Mouse (Mus musculus) ES-E14 (cell line): Measurements from ENCODE around the gene Fyn. TPM values are rescaled to one million over a fixed set of nuclear protein-coding genes. Genes with fewer than 3 reads are reported as not detected.
A peak's percentile ranks its signal among the peaks of the same experiment; 100 is the strongest.

Source experiments
- DNase-seq: peaks from one replicate; pipeline ENCODE4 v3.0.0-alpha.2; 2013; ENCODE audit warnings: low read depth, low spot score
- H3K27ac ChIP-seq: 2 replicates; pipeline ENCODE4 v1.5.1; 2012; ENCODE audit warnings: low read depth, mild to moderate bottlenecking, low read length, moderate library complexity, mixed read lengths; ENCODE audit not compliant: poor library complexity, insufficient read depth, severe bottlenecking
- H3K36me3 ChIP-seq: 2 replicates; pipeline ENCODE4 v1.6.1; 2012; ENCODE audit warnings: mild to moderate bottlenecking, low read length, moderate library complexity, mixed read lengths; ENCODE audit not compliant: control insufficient read depth, poor library complexity, insufficient read depth, severe bottlenecking
- H3K4me1 ChIP-seq, 2 experiments: fragments of 150-350 bp in 1 of 2; sonication (generic) in 1 of 2; 2 replicates each; pipeline ENCODE4 v1.6.1; 2012; ENCODE audit warnings: low read length in 2 of 2, mild to moderate bottlenecking in 1 of 2, mixed read lengths in 1 of 2; ENCODE audit not compliant: control insufficient read depth in 2 of 2, insufficient read depth in 2 of 2, poor library complexity in 1 of 2
- H3K4me3 ChIP-seq, 2 experiments: fragments of 150-350 bp in 1 of 2; sonication (generic) in 1 of 2; 2 replicates each; pipeline ENCODE4 v1.5.1; 2012; ENCODE audit warnings: low read length in 2 of 2, low read depth in 1 of 2, mild to moderate bottlenecking in 1 of 2, mixed read lengths in 1 of 2; ENCODE audit not compliant: insufficient read depth in 1 of 2, poor library complexity in 1 of 2, severe bottlenecking in 1 of 2
- H3K9ac ChIP-seq: 2 replicates; pipeline ENCODE4 v1.6.1; 2012; ENCODE audit warnings: low read depth, mild to moderate bottlenecking, low read length, mixed read lengths; ENCODE audit not compliant: poor library complexity, insufficient read depth, severe bottlenecking
- H3K9me3 ChIP-seq: fragments of 150-350 bp; sonication (generic); 2 replicates; pipeline ENCODE4 v1.6.1; 2012; ENCODE audit warnings: low read depth, mild to moderate bottlenecking, low read length; ENCODE audit not compliant: control insufficient read depth, insufficient read depth
- CHD2 ChIP-seq: IDR thresholded peaks from 2 replicates; pipeline ENCODE4 v1.6.1; 2014; ENCODE audit warnings: mild to moderate bottlenecking, low read depth, low read length, inconsistent platforms
- HCFC1 ChIP-seq: IDR thresholded peaks from 2 replicates; pipeline ENCODE4 v1.6.1; 2012; ENCODE audit warnings: low read length, inconsistent platforms, borderline replicate concordance; ENCODE audit not compliant: insufficient read depth
- MAFK ChIP-seq: IDR thresholded peaks from 2 replicates; pipeline ENCODE4 v1.6.1; 2014; ENCODE audit warnings: mild to moderate bottlenecking, low read depth, low read length, inconsistent platforms; ENCODE audit not compliant: insufficient read depth
- ZC3H11A ChIP-seq: IDR thresholded peaks from 2 replicates; pipeline ENCODE4 v1.6.1; 2012; ENCODE audit warnings: low read depth, mild to moderate bottlenecking, inconsistent platforms, low read length, borderline replicate concordance
- ZNF384 ChIP-seq: IDR thresholded peaks from 2 replicates; pipeline ENCODE4 v1.6.1; 2012; ENCODE audit warnings: low read depth, low read length, inconsistent platforms
- in situ Hi-C, 2 experiments: fragments of 600-800 bp; cut with MboI; formaldehyde crosslinking; loops; one replicate each; pipeline ENCODE4 v1.15.1; 2025; ENCODE audit warnings: low sequenced_read_pairs in 2 of 2, inconsistent platforms in 1 of 2; ENCODE audit not compliant: unreplicated experiment in 2 of 2
- total RNA-seq: library from RNA; depleted of rRNA; stranded (reverse); fragments of 300-350 nt; gene quantifications from 2 replicates; pipeline ENCODE4 v1.2.3, GENCODE M21; 2012

Fyn gene
- total RNA-seq, 1 experiment = 14.6 TPM

DNA sequence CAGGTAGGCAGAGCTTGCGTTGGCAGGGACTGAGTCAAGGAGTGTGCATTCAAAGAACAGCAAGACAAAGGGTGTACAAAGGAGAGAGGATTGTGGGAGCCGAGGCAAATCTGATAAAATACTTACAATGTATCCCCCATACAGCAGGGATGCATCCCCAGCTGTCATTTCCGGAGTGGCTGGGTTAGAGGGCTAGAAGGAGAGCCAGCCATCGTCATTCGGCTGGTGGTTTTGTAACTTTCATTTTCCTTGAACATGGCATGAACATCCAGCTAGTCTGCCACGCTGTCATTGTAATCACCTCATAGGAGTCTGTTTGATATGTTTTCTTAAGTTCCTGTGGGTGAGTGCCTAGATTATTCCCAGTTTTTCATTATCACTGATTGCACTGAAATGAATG is 123.5 kb downstream of the Fyn start:
- no peak overlapping the region for H3K4me3 ChIP-seq
- H3K9ac ChIP-seq = no peak overlapping the region
- H3K9me3 ChIP-seq = no peaks in the 10 kb centered on the region
- TF ChIP-seq CHD2 (no peak), ZNF384 (no peak), ZC3H11A (no peak), HCFC1 (no peak), MAFK (no peak)
- DNase-seq = no peak
- H3K4me1 ChIP-seq = no peaks in the 10 kb centered on the region
- in situ Hi-C loops = no loop called here
- no peaks in the 10 kb centered on the region for H3K36me3 ChIP-seq
- H3K27ac ChIP-seq = no peak overlapping the region

DNA sequence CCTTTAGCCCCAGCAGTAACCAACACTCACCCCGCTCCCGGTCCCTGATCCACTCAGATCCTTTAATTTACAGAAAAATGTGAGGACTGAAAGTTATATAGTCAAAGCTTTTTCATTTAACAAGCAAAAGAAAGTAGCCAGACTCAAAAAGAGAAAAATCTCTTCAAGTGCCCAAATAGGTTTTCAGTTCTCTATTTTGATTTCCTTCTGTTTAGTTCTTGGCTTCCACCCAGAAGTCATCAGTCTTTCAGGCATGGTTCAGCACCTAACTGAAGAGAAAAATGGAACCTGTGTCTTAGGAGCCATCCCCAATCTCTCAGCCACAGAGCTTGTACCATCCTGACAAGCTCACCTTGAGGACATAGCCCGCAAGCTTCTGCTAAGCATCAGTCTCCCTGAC is 124.4 kb downstream of the Fyn start:
- in situ Hi-C loops = no loop called here
- H3K27ac ChIP-seq = no peak overlapping the region
- DNase-seq = no peak

DNA sequence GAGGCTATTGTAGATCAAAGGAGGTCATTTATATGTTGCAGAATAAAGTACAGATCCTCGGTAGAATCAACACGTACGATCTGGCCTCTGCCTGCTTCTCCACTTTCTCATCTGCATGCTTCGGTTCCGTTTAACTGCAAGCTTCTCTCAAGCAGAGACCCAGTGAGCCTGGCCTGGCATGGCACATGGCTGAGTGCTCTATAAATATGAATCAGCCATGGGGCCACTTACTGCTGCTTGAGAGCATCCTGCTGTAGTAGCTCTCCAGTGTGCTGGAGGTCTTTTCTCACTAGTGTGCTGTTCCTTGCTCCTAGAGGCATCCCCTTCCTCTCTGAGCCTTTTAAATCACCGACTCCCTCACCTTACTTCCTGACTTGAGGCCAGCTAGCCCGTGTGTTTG is 130.0 kb downstream of the Fyn start:
- Histone ChIP-seq H3K9ac (no peak overlapping the region), H3K4me1 (peaks cover 4 to 6% of the 10 kb centered on the region in 2 experiments; a peak in 2 of 4 replicates), H3K36me3 (no peaks in the 10 kb centered on the region), H3K9me3 (no peaks in the 10 kb centered on the region), H3K4me3 (no peak overlapping the region), H3K27ac (no peak overlapping the region)
- DNase-seq = no peak
- TF ChIP-seq ZC3H11A = no peak
- TF ChIP-seq CHD2 = no peak
- no peak for TF ChIP-seq HCFC1
- no peak for TF ChIP-seq ZNF384
- TF ChIP-seq MAFK = no peak
- in situ Hi-C loops = no loop called here

More for the DNA sequence above, 124.4 kb downstream of the Fyn start:
- TF ChIP-seq ZC3H11A = no peak
- no peak for TF ChIP-seq ZNF384
- TF ChIP-seq CHD2 = no peak
- Histone ChIP-seq H3K9me3 (no peaks in the 10 kb centered on the region), H3K4me1 (no peaks in the 10 kb centered on the region), H3K36me3 (no peaks in the 10 kb centered on the region), H3K9ac (no peak overlapping the region), H3K4me3 (no peak overlapping the region)

DNA sequence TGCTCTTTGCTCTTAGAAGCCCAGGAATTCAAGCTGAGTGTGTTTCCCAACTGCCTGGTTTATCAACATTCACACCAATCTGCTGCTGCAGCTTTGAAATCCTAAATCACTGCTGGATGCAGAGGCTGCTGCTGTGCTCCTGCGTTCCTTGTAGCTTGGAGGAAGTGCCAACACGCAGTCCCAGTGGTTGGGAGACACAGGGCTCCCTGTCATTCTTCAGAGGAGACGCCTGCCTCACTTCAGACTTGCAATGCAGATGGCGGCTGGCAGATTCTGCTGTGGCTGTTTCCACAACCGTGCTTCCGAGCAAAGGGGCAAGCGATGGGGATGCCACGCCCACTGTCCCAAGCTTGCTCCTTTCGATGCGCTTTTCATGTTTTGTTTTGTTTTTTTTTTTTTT is 132.9 kb downstream of the Fyn start:
- H3K27ac ChIP-seq = no peak overlapping the region
- TF ChIP-seq ZNF384 = no peak
- TF ChIP-seq CHD2 = no peak
- no peak overlapping the region for H3K4me3 ChIP-seq
- no peak for DNase-seq
- in situ Hi-C loops = no loop called here
- H3K36me3 ChIP-seq = no peaks in the 10 kb centered on the region
- H3K9ac ChIP-seq = 0 out of 2 replicates have a peak overlapping the region, but pooled peaks have one; percentile 12
- no peaks in the 10 kb centered on the region for H3K9me3 ChIP-seq
- H3K4me1 ChIP-seq = peaks cover 6 to 10% of the 10 kb centered on the region in 2 experiments; a peak in 3 of 4 replicates

DNA sequence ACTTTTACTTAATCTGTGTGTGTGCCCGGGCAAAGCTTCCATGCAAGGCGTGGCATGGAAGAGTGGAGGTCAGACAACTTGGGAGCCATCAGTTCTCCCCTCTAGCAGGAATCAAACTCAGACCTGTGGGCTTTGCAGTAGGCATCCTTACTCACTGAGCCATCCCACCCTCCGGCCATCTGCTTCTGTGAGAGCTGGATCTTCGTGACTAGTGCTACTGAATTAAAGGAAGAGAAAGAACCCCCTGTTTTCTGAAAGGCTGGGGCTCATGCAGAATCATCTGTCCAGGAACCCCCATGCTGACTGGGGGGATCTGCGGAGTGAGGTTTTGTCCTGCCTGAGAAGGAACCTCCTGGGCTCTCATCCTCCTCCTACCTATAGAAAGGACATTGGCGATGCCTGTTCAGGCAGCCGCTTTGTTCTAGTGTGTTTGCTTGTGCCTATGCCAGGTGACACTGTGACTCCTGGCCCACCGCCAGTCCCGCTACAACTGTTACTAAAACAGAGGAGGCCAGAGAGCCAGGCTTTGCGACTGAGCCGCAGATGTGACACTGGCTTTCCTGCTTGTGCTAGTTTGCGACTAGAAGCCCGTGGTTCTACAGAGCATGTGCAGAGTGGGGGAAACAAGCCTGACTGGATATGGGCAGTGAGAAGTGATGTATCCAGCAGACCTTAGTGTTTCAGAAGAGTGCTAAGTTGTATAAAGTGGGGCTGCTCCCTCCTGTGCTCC is 133.5 kb downstream of the Fyn start:
- no peak for DNase-seq
- H3K27ac ChIP-seq = no peak overlapping the region
- no peak for TF ChIP-seq HCFC1
- no peak for TF ChIP-seq ZC3H11A
- TF ChIP-seq ZNF384 = no peak
- no peak for TF ChIP-seq MAFK
- no peak for TF ChIP-seq CHD2
- peaks cover 6 to 10% of the 10 kb centered on the region in 2 experiments; a peak in 3 of 4 replicates for H3K4me1 ChIP-seq
- peak overlapping the region; percentile 16; the same call in 1 of the 2 replicates for H3K9ac ChIP-seq
- H3K36me3 ChIP-seq = no peaks in the 10 kb centered on the region
- no peaks in the 10 kb centered on the region for H3K9me3 ChIP-seq
- peak overlapping the region in 1 of 2 experiments; percentile 48; a peak in 1 of 4 replicates for H3K4me3 ChIP-seq
- in situ Hi-C loops = no loop called here
